Mouse (Mus musculus) right cerebral cortex, adult 2 months (tissue): ENCODE results near the gene Axdnd1.
A peak's percentile ranks its signal among the peaks of the same experiment; 100 is the strongest.

ENCODE experiments used
- DNase-seq, 2 experiments: peaks; one replicate each; pipeline ENCODE4 v3.0.0; 2021 to 2022; ENCODE audit warnings: low spot score in 2 of 2

Gene Axdnd1

GRCm38 (mm10) chr1:156420671-156421297, at the start of gene Axdnd1:
Axdnd1 (minus strand) TSS chr1:156421159.
- DNase-seq: peak; percentile 84 to 86

GRCm38 (mm10) chr1:156470557-156470956, 49.6 kb upstream of the Axdnd1 start:
- DNase-seq: no peak

- no peak for DNase-seq
Observed at GRCm38 (mm10) chr1:156468576-156468975, 47.6 kb upstream of the Axdnd1 start.

- peak; percentile 23 to 38 for DNase-seq
Observed at GRCm38 (mm10) chr1:156467655-156468255, 46.8 kb upstream of the Axdnd1 start.

- DNase-seq: no peak
Observed at GRCm38 (mm10) chr1:156464963-156465362, 44.0 kb upstream of the Axdnd1 start.

GRCm38 (mm10) chr1:156463981-156464853, 43.3 kb upstream of the Axdnd1 start:
- no peak for DNase-seq

GRCm38 (mm10) chr1:156462273-156462991, 41.5 kb upstream of the Axdnd1 start:
- no peak for DNase-seq

GRCm38 (mm10) chr1:156461036-156461435, 40.1 kb upstream of the Axdnd1 start:
- no peak for DNase-seq

GRCm38 (mm10) chr1:156460216-156460615, 39.3 kb upstream of the Axdnd1 start:
- DNase-seq: no peak

GRCm38 (mm10) chr1:156459690-156460089, 38.7 kb upstream of the Axdnd1 start:
- DNase-seq: no peak

GRCm38 (mm10) chr1:156458391-156459060, 37.6 kb upstream of the Axdnd1 start:
- DNase-seq: no peak

GRCm38 (mm10) chr1:156455005-156455758, 34.2 kb upstream of the Axdnd1 start:
- DNase-seq: no peak

GRCm38 (mm10) chr1:156454384-156454783, 33.4 kb upstream of the Axdnd1 start:
- DNase-seq: no peak

GRCm38 (mm10) chr1:156453876-156454275, 32.9 kb upstream of the Axdnd1 start:
- DNase-seq: no peak

GRCm38 (mm10) chr1:156450478-156450877, 29.5 kb upstream of the Axdnd1 start:
- no peak for DNase-seq

- no peak for DNase-seq
Observed at GRCm38 (mm10) chr1:156449691-156450090, 28.7 kb upstream of the Axdnd1 start.

GRCm38 (mm10) chr1:156449089-156449488, 28.1 kb upstream of the Axdnd1 start:
- no peak for DNase-seq

- peak in 1 of 2 experiments; percentile 27 for DNase-seq
Observed at GRCm38 (mm10) chr1:156445049-156445448, 24.1 kb upstream of the Axdnd1 start.

GRCm38 (mm10) chr1:156442776-156443175, 21.8 kb upstream of the Axdnd1 start:
- peak; percentile 31 to 46 for DNase-seq

GRCm38 (mm10) chr1:156442266-156442665, 21.3 kb upstream of the Axdnd1 start:
- no peak for DNase-seq

GRCm38 (mm10) chr1:156437726-156438125, 16.8 kb upstream of the Axdnd1 start:
- no peak for DNase-seq
